Mouse (Mus musculus): Measurements from ENCODE around the gene Tubg2. TPM values are rescaled to one million over a fixed set of nuclear protein-coding genes. Genes with fewer than 3 reads are reported as not detected.

Gene Tubg2
- total and polyA plus RNA-seq, 3 experiments = 2.1 to 10.5 (median 4.7) TPM

- in situ Hi-C loops (cut with MboI; ENCODE audit: low pct_ligation_motif_present, low pct_unique_long_range_greater_than_20kb, low sequenced_read_pairs) = no loop called here
- Histone ChIP-seq H3K27ac (ENCODE audit: insufficient read depth, low read depth) (no peak overlapping the region), H3K4me3 (replicated peaks in 1 of 3; ENCODE audit: low read depth in 2 of 3, low read length in 2 of 3, poor library complexity in 1 of 3) (no peak overlapping the region), H3K4me1 (ENCODE audit: control insufficient read depth in 1 of 2, insufficient read depth in 2 of 2) (peaks cover 15 to 24% of the 10 kb centered on the region in 2 experiments), H3K27me3 (replicated peaks) (no peaks in the 10 kb centered on the region), H3K36me3 (replicated peaks in 1 of 2; ENCODE audit: control insufficient read depth in 1 of 2, insufficient read depth in 1 of 2, low read length in 1 of 2) (no peaks in the 10 kb centered on the region), H3K9ac (ENCODE audit: insufficient read depth, low read depth) (no peak overlapping the region), H3K9me3 (replicated peaks; ENCODE audit: low read length) (peaks cover 7% of the 10 kb centered on the region), H3K79me2 (replicated peaks; ENCODE audit: control insufficient read depth, extremely low read depth, insufficient read depth, poor library complexity, severe bottlenecking) (no peaks in the 10 kb centered on the region), H3K4me2 (ENCODE audit: insufficient read depth, low read depth, poor library complexity, severe bottlenecking) (no peak overlapping the region)
- dilution Hi-C loops (cut with MboI; ENCODE audit: extremely low pct_ligation_motif_present, extremely low pct_unique_long_range_greater_than_20kb, low sequenced_read_pairs) = no loop called here
- DNase-seq (ENCODE audit: extremely low read depth) = no peak
- TF ChIP-seq NELFE (IDR thresholded peaks at IDR 0.05; ENCODE audit: low read depth, low read length) = no peak
- TF ChIP-seq CHD1 (IDR thresholded peaks at IDR 0.05; ENCODE audit: low read depth, low read length) = no peak
- TF ChIP-seq E2F4 (IDR thresholded peaks at IDR 0.05; ENCODE audit: insufficient replicate concordance, low read depth, low read length) = no peak
- no peak for TF ChIP-seq USF1 (IDR thresholded peaks at IDR 0.05; ENCODE audit: low read depth, low read length)
These were observed 21.4 kb upstream of the Tubg2 start for GRCm38 (mm10) chr11:101134217-101134865.

GRCm38 (mm10) chr11:101137000-101137399, 18.7 kb upstream of the Tubg2 start:
- Histone ChIP-seq H3K79me2 (replicated peaks; ENCODE audit: control insufficient read depth, extremely low read depth, insufficient read depth, poor library complexity, severe bottlenecking) (no peaks in the 10 kb centered on the region), H3K4me2 (ENCODE audit: insufficient read depth, low read depth, poor library complexity, severe bottlenecking) (no peak overlapping the region), H3K9ac (ENCODE audit: insufficient read depth, low read depth) (no peak overlapping the region), H3K4me3 (replicated peaks in 1 of 3; ENCODE audit: low read depth in 2 of 3, low read length in 2 of 3, poor library complexity in 1 of 3) (no peak overlapping the region), H3K27me3 (replicated peaks) (no peaks in the 10 kb centered on the region), H3K27ac (ENCODE audit: insufficient read depth, low read depth) (no peak overlapping the region), H3K36me3 (replicated peaks in 1 of 2; ENCODE audit: control insufficient read depth in 1 of 2, insufficient read depth in 1 of 2, low read length in 1 of 2) (no peaks in the 10 kb centered on the region), H3K4me1 (ENCODE audit: control insufficient read depth in 1 of 2, insufficient read depth in 2 of 2) (peaks cover 5 to 15% of the 10 kb centered on the region in 2 experiments; a peak in 3 of 4 replicates), H3K9me3 (replicated peaks; ENCODE audit: low read length) (no peaks in the 10 kb centered on the region)
- DNase-seq (ENCODE audit: extremely low read depth) = no peak
- dilution Hi-C loops (cut with MboI; ENCODE audit: extremely low pct_ligation_motif_present, extremely low pct_unique_long_range_greater_than_20kb, low sequenced_read_pairs) = no loop called here
- TF ChIP-seq ZC3H11A (IDR thresholded peaks at IDR 0.05; ENCODE audit: low read depth, low read length) = no peak
- no peak for TF ChIP-seq GABPA (IDR thresholded peaks at IDR 0.05; ENCODE audit: insufficient replicate concordance, low read depth, low read length)
- TF ChIP-seq CTCF (conservative IDR thresholded peaks at IDR 0.05 in 1 of 2, IDR thresholded peaks at IDR 0.05 in 1 of 2; ENCODE audit: low read depth in 2 of 2, low read length in 2 of 2) = no peak
- no peak for TF ChIP-seq ELF1 (IDR thresholded peaks at IDR 0.05; ENCODE audit: low read depth, low read length)
- in situ Hi-C loops (cut with MboI; ENCODE audit: low pct_ligation_motif_present, low pct_unique_long_range_greater_than_20kb, low sequenced_read_pairs) = loop anchor here (5.0 kb wide), 1 partner anchor 35 kb away; the partner anchor contains the start of genes Cntnap1 and Plekhh3

GRCm38 (mm10) chr11:101138536-101139181, 17.0 kb upstream of the Tubg2 start:
- dilution Hi-C loops (cut with MboI; ENCODE audit: extremely low pct_ligation_motif_present, extremely low pct_unique_long_range_greater_than_20kb, low sequenced_read_pairs) = no loop called here
- peaks cover 5 to 19% of the 10 kb centered on the region in 2 experiments; a peak in 3 of 4 replicates for H3K4me1 ChIP-seq (ENCODE audit: control insufficient read depth in 1 of 2, insufficient read depth in 2 of 2)
- in situ Hi-C loops (cut with MboI; ENCODE audit: low pct_ligation_motif_present, low pct_unique_long_range_greater_than_20kb, low sequenced_read_pairs) = loop anchor here (5.0 kb wide), 1 partner anchor 34 kb away; the partner anchor contains the start of genes Cntnap1 and Plekhh3
- H3K27me3 ChIP-seq (replicated peaks) = no peaks in the 10 kb centered on the region
- H3K9ac ChIP-seq (ENCODE audit: insufficient read depth, low read depth) = no peak overlapping the region
- H3K79me2 ChIP-seq (replicated peaks; ENCODE audit: control insufficient read depth, extremely low read depth, insufficient read depth, poor library complexity, severe bottlenecking) = no peaks in the 10 kb centered on the region
- H3K27ac ChIP-seq (ENCODE audit: insufficient read depth, low read depth) = no peak overlapping the region
- no peak for DNase-seq (ENCODE audit: extremely low read depth)
- H3K9me3 ChIP-seq (replicated peaks; ENCODE audit: low read length) = no peaks in the 10 kb centered on the region
- H3K36me3 ChIP-seq (replicated peaks in 1 of 2; ENCODE audit: control insufficient read depth in 1 of 2, insufficient read depth in 1 of 2, low read length in 1 of 2) = no peaks in the 10 kb centered on the region
- H3K4me3 ChIP-seq (replicated peaks in 1 of 3; ENCODE audit: low read depth in 2 of 3, low read length in 2 of 3, poor library complexity in 1 of 3) = no peak overlapping the region
- TF ChIP-seq MEF2A (IDR thresholded peaks at IDR 0.05; ENCODE audit: borderline replicate concordance, low read depth, low read length) = no peak
- TF ChIP-seq ZMIZ1 (IDR thresholded peaks at IDR 0.05; ENCODE audit: low read depth, low read length) = no peak
- TF ChIP-seq USF1 (IDR thresholded peaks at IDR 0.05; ENCODE audit: low read depth, low read length) = no peak
- TF ChIP-seq NRF1 (IDR thresholded peaks at IDR 0.05; ENCODE audit: low read depth, low read length) = no peak
- no peak for TF ChIP-seq E2F4 (IDR thresholded peaks at IDR 0.05; ENCODE audit: insufficient replicate concordance, low read depth, low read length)
- TF ChIP-seq RAD21 (IDR thresholded peaks at IDR 0.05; ENCODE audit: low read depth, low read length) = no peak
- no peak for TF ChIP-seq ZNF384 (IDR thresholded peaks at IDR 0.05; ENCODE audit: low read depth, low read length)
- no peak for TF ChIP-seq JUND (conservative IDR thresholded peaks at IDR 0.05; ENCODE audit: low read depth, low read length)
- no peak for TF ChIP-seq HCFC1 (IDR thresholded peaks at IDR 0.05; ENCODE audit: low read depth, low read length)
- no peak for TF ChIP-seq PAX5 (IDR thresholded peaks at IDR 0.05; ENCODE audit: low read length)
- no peak for TF ChIP-seq POLR2A (IDR thresholded peaks at IDR 0.05; ENCODE audit: low read depth, low read length)
- TF ChIP-seq IRF4 (IDR thresholded peaks at IDR 0.05; ENCODE audit: low read depth, low read length) = no peak
- no peak overlapping the region for H3K4me2 ChIP-seq (ENCODE audit: insufficient read depth, low read depth, poor library complexity, severe bottlenecking)

Measured in CH12.LX (cell line).